Mouse (Mus musculus): ENCODE measurements around the gene Sub1.

The Sub1 gene

DNA sequence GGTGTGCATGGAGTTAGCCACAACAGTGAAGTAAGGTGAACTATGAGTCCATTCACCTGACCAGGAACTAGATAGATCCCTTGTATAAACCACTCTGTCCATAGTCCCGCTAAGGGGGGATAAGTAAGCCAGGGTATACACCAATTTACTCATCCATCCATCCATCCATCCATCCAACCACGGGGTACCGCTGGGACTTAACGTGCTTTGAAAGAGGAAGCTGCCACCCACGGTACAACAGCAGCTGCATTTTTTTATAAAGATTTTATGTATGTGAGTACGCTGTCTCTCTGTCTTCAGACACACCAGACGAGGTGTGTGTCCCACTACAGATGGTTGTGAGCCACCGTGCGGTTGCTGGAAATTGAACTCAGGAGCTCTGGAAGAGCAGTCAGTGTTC lies 27.9 kb downstream of the Sub1 start:
- DNase-seq (ENCODE audit: low spot score in 2 of 2): no peak

DNA sequence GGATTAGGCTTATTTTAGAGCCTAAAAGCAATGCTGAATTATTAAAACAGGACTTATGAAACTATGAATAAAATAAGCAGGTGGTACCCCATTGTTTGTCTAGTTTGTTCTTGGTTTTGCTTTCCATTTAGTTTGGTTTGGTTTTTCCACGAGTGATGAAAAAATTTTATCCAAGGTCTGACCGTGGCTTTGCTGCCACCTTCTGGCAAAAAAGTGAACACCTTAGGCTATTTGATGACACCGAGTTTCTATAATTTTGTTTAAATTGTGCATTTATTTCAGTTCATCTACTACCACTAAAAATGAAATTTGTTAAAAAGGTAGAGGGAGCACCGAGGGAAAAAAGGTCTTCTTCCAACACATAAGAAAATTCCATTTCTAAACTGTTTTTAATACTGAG lies 30.4 kb downstream of the Sub1 start:
- DNase-seq (ENCODE audit: low spot score in 2 of 2): peak; percentile 43 to 68

DNA sequence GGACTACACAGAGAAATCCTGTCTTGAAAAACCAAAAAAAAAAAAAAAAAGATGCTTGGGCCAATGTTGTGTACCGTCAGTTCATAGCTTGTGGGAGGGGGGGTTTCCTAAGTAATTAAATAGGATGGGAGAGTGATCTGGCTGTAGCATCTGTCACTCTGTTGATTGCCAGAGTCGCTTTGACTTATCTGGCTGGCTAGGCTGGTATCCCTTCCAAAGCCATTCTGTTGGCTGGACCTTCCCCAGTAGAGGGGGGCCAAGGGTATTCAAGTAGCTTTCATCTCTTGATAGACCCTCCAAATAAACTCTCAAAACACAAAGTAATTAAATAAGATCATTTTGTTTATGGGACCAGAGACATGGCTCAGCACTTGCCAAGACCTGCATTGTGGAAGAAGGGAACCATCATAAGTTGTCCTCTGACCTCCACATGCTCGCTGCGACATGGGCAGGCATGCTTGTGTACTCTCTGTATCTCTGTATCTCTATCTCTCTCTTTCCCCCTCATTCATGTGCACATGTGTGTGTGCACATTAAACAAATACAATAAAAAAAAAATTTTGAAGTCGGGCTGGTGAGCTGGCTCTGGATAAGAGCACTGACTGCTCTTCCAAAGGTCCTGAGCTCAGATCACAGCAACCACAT lies 31.5 kb downstream of the Sub1 start:
- DNase-seq (ENCODE audit: low spot score in 2 of 2): no peak

DNA sequence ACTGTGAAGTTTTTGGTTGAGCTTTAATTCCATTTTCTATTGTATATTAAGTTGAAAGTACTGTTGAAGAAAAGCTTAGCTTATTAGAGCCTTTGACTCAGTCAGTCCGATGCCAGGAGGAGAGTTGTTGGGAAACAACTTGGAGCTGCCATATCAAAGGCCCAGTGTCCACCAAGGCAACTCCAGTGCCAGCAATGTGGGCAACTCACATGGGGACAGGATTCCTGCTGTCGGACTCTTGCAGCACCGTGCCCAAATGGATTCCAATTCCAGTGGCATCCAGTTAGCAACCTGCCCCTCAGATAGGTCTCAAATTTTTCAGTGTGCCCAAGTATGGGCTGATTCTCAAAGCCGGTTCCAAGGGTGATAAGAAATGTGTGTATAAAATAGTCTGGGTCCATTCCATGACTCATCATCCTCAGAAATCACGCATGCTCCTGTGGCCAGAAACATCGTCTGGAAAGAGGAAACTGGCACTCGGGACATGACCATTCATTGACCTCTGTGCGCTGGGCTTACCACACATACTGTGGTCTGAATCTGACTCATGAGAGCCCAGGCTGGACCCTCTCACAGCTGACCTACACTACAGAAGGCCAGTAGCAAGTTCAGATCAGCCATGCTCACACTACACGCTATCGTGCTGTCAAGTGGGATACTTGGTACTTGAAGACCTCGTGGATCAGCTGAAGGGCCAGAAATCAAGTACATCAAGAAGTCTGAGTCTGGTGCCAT lies 32.8 kb downstream of the Sub1 start:
- DNase-seq (ENCODE audit: low spot score in 2 of 2): no peak

DNA sequence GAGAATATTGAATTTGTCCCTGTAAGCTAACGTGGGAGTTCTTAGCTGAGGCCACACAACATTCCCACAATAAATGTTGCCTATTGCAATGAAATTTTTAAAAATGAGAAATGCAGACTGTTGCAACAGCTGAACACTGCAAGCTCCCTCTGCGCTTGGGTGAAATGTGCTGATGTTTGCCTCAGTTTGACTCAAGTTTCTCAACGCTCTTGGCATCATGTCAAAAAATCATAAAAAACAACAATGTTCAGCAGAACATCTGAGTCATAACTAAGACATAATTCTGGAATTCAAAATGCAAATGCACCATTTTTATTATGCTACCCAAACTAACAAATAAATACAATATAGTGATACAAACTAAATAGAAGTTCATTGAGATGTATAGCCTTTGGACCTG lies 37.1 kb downstream of the Sub1 start:
- no peak for DNase-seq (ENCODE audit: low spot score in 2 of 2)

DNA sequence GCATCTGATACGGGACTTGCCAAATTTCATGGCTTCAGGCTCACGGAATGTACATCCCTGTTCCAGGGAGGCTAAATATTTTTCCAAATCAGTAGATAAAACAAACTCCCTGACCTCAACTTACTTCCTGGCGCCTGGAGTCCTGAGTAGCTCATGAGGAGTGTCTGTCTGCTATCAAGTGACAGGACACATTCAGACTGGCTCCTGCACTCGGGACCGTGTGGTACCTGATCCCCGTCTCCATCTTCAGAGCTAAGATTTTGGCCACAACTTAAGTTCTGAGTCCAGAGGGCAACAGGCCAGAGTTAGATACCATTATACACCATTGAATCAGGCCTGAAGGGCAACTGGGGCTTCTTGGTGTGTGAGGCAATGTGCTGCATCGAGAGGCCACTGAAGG lies 40.7 kb downstream of the Sub1 start:
- DNase-seq (ENCODE audit: low spot score in 2 of 2): no peak

DNA sequence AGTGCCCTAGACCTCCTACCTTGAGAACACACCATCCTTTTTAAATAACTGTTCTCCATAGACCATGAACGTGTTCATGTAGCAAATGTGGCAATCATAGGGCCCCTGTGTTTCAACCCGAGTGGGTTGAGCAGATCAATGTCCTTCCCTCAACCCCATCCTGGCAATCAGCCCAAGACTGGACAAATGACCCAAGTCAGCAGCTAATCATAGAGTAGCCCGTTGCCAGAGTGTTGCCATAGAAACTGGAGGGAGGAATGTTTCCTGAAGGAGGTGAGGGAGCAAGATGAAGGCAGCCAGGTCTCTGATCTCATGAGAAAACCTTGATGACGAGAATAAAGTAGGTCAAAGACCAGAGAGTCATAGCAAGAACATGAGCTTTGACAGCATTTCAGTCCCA lies 42.6 kb downstream of the Sub1 start:
- no peak for DNase-seq (ENCODE audit: low spot score in 2 of 2)

DNA sequence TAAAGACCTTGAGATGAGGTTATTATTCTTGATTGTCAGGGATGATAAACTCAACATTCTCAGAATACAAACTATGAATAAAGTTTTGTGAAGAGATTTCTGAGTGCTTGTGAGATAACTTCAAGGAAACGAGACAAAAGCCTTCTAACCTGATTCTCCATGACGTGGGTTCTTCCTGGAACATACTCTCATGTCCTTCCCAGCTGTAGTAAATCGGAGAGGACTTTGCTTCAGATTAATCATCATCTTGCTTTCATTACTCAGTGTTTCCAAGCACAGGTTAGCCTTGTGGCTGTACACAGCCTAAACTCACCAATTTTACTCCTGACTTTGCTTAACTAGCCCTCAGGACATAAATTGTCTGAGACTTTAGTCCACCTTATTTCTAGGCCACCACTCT lies 44.6 kb downstream of the Sub1 start:
- DNase-seq (ENCODE audit: low spot score in 2 of 2): no peak

DNA sequence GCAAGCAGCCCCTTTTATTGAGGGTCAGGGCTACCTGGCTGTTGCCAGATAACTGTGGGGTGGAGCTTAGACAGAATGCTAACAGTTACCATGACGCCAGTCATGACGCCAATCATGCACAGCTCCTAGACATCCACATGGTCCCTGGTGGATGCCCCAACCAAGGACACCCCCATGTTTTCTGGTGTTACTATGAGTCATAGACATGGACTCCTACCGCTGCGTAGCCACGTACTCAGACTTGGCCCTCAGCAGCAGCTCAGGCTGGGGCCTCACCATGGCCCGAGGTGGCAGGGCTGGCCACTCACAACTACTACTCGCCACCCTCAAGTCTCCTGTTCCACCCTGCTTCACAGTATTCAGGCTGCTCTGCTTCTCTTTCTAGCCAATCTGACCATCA lies 45.6 kb downstream of the Sub1 start:
- DNase-seq (ENCODE audit: low spot score in 2 of 2): no peak

DNA sequence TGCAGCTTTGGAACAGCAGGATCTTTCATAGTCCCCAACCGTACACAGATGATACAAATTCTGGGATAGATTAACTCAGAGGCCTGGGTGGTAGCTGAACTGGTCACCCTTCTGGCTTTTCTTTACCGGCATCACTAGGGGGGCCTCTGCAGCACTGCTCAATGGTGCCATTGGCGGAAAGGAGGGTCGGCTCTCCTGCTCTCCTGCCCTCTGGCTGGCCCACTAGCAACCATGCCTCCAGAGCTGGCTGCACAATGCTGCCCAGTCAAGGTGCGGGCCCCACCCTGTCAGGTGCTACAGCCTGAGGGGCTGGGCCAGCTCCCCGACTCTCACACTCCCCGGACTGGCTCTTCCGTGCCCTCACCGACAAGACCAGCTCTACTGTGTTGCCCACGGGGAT lies 46.6 kb downstream of the Sub1 start:
- DNase-seq (ENCODE audit: low spot score in 2 of 2): no peak

DNA sequence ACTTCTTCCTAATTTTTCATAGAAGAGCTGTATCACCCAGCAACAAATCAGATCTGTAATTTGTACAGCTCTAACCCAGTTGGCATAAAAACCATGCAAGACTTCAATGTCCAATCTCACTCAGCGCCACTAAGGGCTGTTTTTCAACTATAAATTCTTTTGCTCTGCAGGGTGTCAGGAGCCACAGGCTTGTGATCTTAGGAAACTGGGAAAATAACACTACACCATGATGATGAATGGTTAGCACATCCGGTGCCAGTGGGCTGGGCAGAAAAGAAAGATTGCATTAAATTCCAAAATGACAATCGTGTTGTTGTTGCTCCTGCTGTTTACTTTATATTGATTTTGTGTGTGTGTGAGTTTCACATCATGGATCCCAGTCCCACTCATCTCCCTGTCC lies 47.3 kb downstream of the Sub1 start:
- DNase-seq (ENCODE audit: low spot score in 2 of 2): no peak

DNA sequence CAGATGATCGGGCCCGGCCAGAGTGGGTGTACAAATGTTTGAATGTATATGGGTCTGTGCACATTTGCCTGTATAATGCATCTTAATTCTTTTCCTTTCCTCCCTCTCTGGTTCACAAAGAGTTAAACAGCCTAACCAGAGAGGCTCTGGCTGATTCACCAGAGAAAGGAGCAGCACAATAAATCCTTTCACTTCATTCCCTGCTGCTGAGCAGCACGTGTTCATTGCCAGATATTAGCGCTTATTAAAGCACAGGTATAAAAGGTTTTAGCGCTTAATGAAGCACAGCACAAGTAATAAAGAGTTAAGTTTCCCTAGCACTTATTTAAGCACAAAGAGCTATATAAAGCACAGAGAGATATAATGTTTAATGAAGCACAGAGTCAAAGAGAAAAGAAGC lies 55.9 kb downstream of the Sub1 start:
- no peak for DNase-seq (ENCODE audit: low spot score in 2 of 2)

Data from right cerebral cortex, adult 2 months (tissue).